Mouse (Mus musculus) MEL (cell line): ENCODE results near the gene Tmem269. TPM values are rescaled to one million over a fixed set of nuclear protein-coding genes. Genes with fewer than 3 reads are reported as not detected.

Source experiments
- DNase-seq: peaks from one replicate; pipeline ENCODE4 v3.0.0; 2011; ENCODE audit warnings: low read depth, low spot score
- H3K27ac ChIP-seq: 2 replicates; pipeline ENCODE4 v1.5.1; 2012; ENCODE audit warnings: low read depth, mild to moderate bottlenecking, control low read depth, low read length, moderate library complexity; ENCODE audit not compliant: control insufficient read depth
- H3K27me3 ChIP-seq, 2 experiments: fragments of 150-350 bp in 1 of 2; sonication (generic) in 1 of 2; 2 replicates each; pipeline ENCODE4 v1.6.1; 2012; ENCODE audit warnings: low read length in 2 of 2, mild to moderate bottlenecking in 2 of 2, improper control_type of control experiment in 1 of 2, moderate library complexity in 1 of 2; ENCODE audit not compliant: insufficient read depth in 2 of 2, control insufficient read depth in 1 of 2
- H3K36me3 ChIP-seq, 2 experiments: 2 replicates each; pipeline ENCODE4 v1.6.1; 2012 to 2014; ENCODE audit warnings: low read length in 2 of 2, improper control_type of control experiment in 1 of 2, inconsistent platforms in 1 of 2, mild to moderate bottlenecking in 1 of 2; ENCODE audit not compliant: insufficient read depth in 2 of 2, control insufficient read depth in 1 of 2
- H3K4me1 ChIP-seq, 2 experiments: fragments of 150-350 bp in 1 of 2; sonication (generic) in 1 of 2; 2 replicates each; pipeline ENCODE4 v1.6.1; 2012; ENCODE audit warnings: low read length in 2 of 2, improper control_type of control experiment in 1 of 2, mild to moderate bottlenecking in 1 of 2; ENCODE audit not compliant: insufficient read depth in 2 of 2, control insufficient read depth in 1 of 2
- H3K4me3 ChIP-seq, 2 experiments: fragments of 150-350 bp in 1 of 2; sonication (generic) in 1 of 2; 2 replicates each; pipeline ENCODE4 v1.5.1; 2012; ENCODE audit warnings: low read depth in 2 of 2, low read length in 2 of 2, mild to moderate bottlenecking in 2 of 2, moderate library complexity in 2 of 2, control low read depth in 1 of 2, improper control_type of control experiment in 1 of 2; ENCODE audit not compliant: control insufficient read depth in 1 of 2, insufficient read depth in 1 of 2
- H3K79me2 ChIP-seq: 2 replicates; pipeline ENCODE4 v1.6.1; 2012; ENCODE audit warnings: mild to moderate bottlenecking, low read length, moderate library complexity; ENCODE audit not compliant: control insufficient read depth, poor library complexity, insufficient read depth
- H3K9ac ChIP-seq: 2 replicates; pipeline ENCODE4 v1.6.1; 2012; ENCODE audit warnings: low read depth, mild to moderate bottlenecking, control low read depth, low read length, moderate library complexity; ENCODE audit not compliant: control insufficient read depth, poor library complexity, severe bottlenecking
- H3K9me3 ChIP-seq: fragments of 150-350 bp; sonication (generic); replicated peaks from 2 replicates; pipeline ENCODE4 v1.6.1; 2012; ENCODE audit warnings: mild to moderate bottlenecking, low read length, improper control_type of control experiment, moderate library complexity; ENCODE audit not compliant: insufficient read depth
- BHLHE40 ChIP-seq: IDR thresholded peaks from 2 replicates; pipeline ENCODE4 v1.6.1; 2012; ENCODE audit warnings: low read depth, mild to moderate bottlenecking, inconsistent platforms, low read length, improper control_type of control experiment, borderline replicate concordance
- CHD1 ChIP-seq: IDR thresholded peaks from 2 replicates; pipeline ENCODE4 v1.6.1; 2012; ENCODE audit warnings: low read depth, mild to moderate bottlenecking, inconsistent platforms, low read length, improper control_type of control experiment
- CTCF ChIP-seq, 3 experiments: IDR thresholded peaks in 2 of 3; conservative IDR thresholded peaks in 1 of 3; 2 replicates each; pipeline ENCODE4 v1.5.1; 2011 to 2012; ENCODE audit warnings: low read length in 3 of 3, low read depth in 2 of 3, mild to moderate bottlenecking in 2 of 3, improper control_type of control experiment in 1 of 3, inconsistent platforms in 1 of 3, mixed read lengths in 1 of 3, moderate library complexity in 1 of 3; ENCODE audit not compliant: control insufficient read depth in 1 of 3, insufficient read depth in 1 of 3, poor library complexity in 1 of 3, severe bottlenecking in 1 of 3
- ELF1 ChIP-seq: IDR thresholded peaks from 2 replicates; pipeline ENCODE4 v1.6.1; 2014; ENCODE audit warnings: low read depth, mild to moderate bottlenecking, inconsistent platforms, low read length, improper control_type of control experiment, moderate library complexity
- EP300 ChIP-seq, 2 experiments: IDR thresholded peaks; 2 replicates each; pipeline ENCODE4 v1.6.1; 2011; ENCODE audit warnings: improper control_type of control experiment in 2 of 2, low read length in 2 of 2, low read depth in 1 of 2, mild to moderate bottlenecking in 1 of 2
- MAFK ChIP-seq: IDR thresholded peaks from 2 replicates; pipeline ENCODE4 v1.6.1; 2011; ENCODE audit warnings: low read depth, mild to moderate bottlenecking, low read length, improper control_type of control experiment, borderline replicate concordance
- MAZ ChIP-seq: IDR thresholded peaks from 2 replicates; pipeline ENCODE4 v1.6.1; 2012; ENCODE audit warnings: low read depth, mild to moderate bottlenecking, inconsistent platforms, low read length, improper control_type of control experiment
- MXI1 ChIP-seq: IDR thresholded peaks from 2 replicates; pipeline ENCODE4 v1.6.1; 2011; ENCODE audit warnings: mild to moderate bottlenecking, low read depth, low read length, improper control_type of control experiment
- MYB ChIP-seq: IDR thresholded peaks from 2 replicates; pipeline ENCODE4 v1.6.1; 2011; ENCODE audit warnings: mild to moderate bottlenecking, low read depth, low read length, improper control_type of control experiment
- MYC ChIP-seq: IDR thresholded peaks from 2 replicates; pipeline ENCODE4 v1.6.1; 2011; ENCODE audit warnings: low read depth, mild to moderate bottlenecking, low read length, improper control_type of control experiment, moderate library complexity
- POLR2AphosphoS2 ChIP-seq: IDR thresholded peaks from 2 replicates; pipeline ENCODE4 v1.6.1; 2011; ENCODE audit warnings: low read length, improper control_type of control experiment
- POLR2AphosphoS5 ChIP-seq: IDR thresholded peaks from 2 replicates; pipeline ENCODE4 v1.6.1; 2012; ENCODE audit warnings: low read depth, borderline replicate concordance, mild to moderate bottlenecking, inconsistent platforms, low read length, moderate library complexity, mixed read lengths
- RAD21 ChIP-seq: IDR thresholded peaks from 2 replicates; pipeline ENCODE4 v1.6.1; 2011; ENCODE audit warnings: mild to moderate bottlenecking, low read depth, low read length, improper control_type of control experiment
- SIN3A ChIP-seq: IDR thresholded peaks from 2 replicates; pipeline ENCODE4 v1.6.1; 2012; ENCODE audit warnings: low read length, improper control_type of control experiment, inconsistent platforms
- SMC3 ChIP-seq: IDR thresholded peaks from 2 replicates; pipeline ENCODE4 v1.6.1; 2011; ENCODE audit warnings: low read depth, low read length, improper control_type of control experiment
- TAL1 ChIP-seq: IDR thresholded peaks from 2 replicates; pipeline ENCODE4 v1.6.1; 2012; ENCODE audit warnings: mild to moderate bottlenecking, inconsistent platforms, low read length, moderate library complexity, mixed read lengths
- UBTF ChIP-seq: IDR thresholded peaks from 2 replicates; pipeline ENCODE4 v1.6.1; 2012; ENCODE audit warnings: low read depth, mild to moderate bottlenecking, inconsistent platforms, low read length, improper control_type of control experiment, moderate library complexity, borderline replicate concordance; ENCODE audit not compliant: insufficient read depth
- ZC3H11A ChIP-seq: IDR thresholded peaks from 2 replicates; pipeline ENCODE4 v1.6.1; 2012; ENCODE audit warnings: low read depth, mild to moderate bottlenecking, inconsistent platforms, low read length, improper control_type of control experiment
- ZKSCAN1 ChIP-seq: IDR thresholded peaks from 2 replicates; pipeline ENCODE4 v1.6.1; 2012; ENCODE audit warnings: low read depth, mild to moderate bottlenecking, inconsistent platforms, low read length, improper control_type of control experiment, moderate library complexity
- ZMIZ1 ChIP-seq: IDR thresholded peaks from 2 replicates; pipeline ENCODE4 v1.6.1; 2012; ENCODE audit warnings: low read depth, mild to moderate bottlenecking, inconsistent platforms, low read length, improper control_type of control experiment, moderate library complexity
- ZNF384 ChIP-seq: IDR thresholded peaks from 2 replicates; pipeline ENCODE4 v1.6.1; 2012; ENCODE audit warnings: low read depth, mild to moderate bottlenecking, inconsistent platforms, low read length, improper control_type of control experiment
- polyA plus RNA-seq, 2 experiments: library from polyadenylated mRNA; stranded (reverse) in 1 of 2; unstranded in 1 of 2; fragments of >175 nt in 1 of 2; fragments of >200 nt in 1 of 2; gene quantifications; 2 replicates each; pipeline versions ENCODE4 v1.2.1 to v1.2.4; 2012; ENCODE audit warnings: low replicate concordance in 2 of 2, low read depth in 1 of 2; ENCODE audit not compliant: insufficient read length in 2 of 2, insufficient read depth in 1 of 2, missing spikeins in 1 of 2
- total RNA-seq: library from RNA; depleted of rRNA; stranded (reverse); fragments of 300-350 nt; gene quantifications from 2 replicates; pipeline ENCODE4 v1.2.3, GENCODE M21; 2012

Gene Tmem269
- total and polyA plus RNA-seq, 3 experiments: 0.07 TPM; not detected in 2

GRCm38 (mm10) chr4:119252025-119252808 lies 34.2 kb upstream of the Tmem269 start:
- Histone ChIP-seq H3K9me3 (no peaks in the 10 kb centered on the region), H3K79me2 (no peaks in the 10 kb centered on the region), H3K27ac (no peak overlapping the region), H3K4me1 (no peaks in the 10 kb centered on the region), H3K4me3 (no peak overlapping the region), H3K9ac (no peak overlapping the region), H3K36me3 (no peaks in the 10 kb centered on the region), H3K27me3 (no peaks in the 10 kb centered on the region)
- DNase-seq: no peak
- TF ChIP-seq SMC3 (no peak), SIN3A (no peak), BHLHE40 (no peak), ZNF384 (no peak), MAZ (no peak), ZKSCAN1 (no peak)

- Histone ChIP-seq H3K4me1 (no peaks in the 10 kb centered on the region), H3K9me3 (no peaks in the 10 kb centered on the region), H3K9ac (no peak overlapping the region), H3K79me2 (no peaks in the 10 kb centered on the region)
- TF ChIP-seq MXI1: no peak
- no peak for TF ChIP-seq MYC
- TF ChIP-seq POLR2AphosphoS2: no peak
- no peak for TF ChIP-seq MAZ
- no peak for TF ChIP-seq POLR2AphosphoS5
- TF ChIP-seq ELF1: no peak
- TF ChIP-seq, all 39 proteins: peak for 0
- no peaks in the 10 kb centered on the region for H3K27me3 ChIP-seq
- no peak for DNase-seq
- H3K36me3 ChIP-seq: no peaks in the 10 kb centered on the region
- H3K27ac ChIP-seq: no peak overlapping the region
- no peak overlapping the region for H3K4me3 ChIP-seq
Measured at GRCm38 (mm10) chr4:119248407-119248965, 30.5 kb upstream of the Tmem269 start.

- no peak overlapping the region for H3K9ac ChIP-seq
- H3K79me2 ChIP-seq: no peaks in the 10 kb centered on the region
- H3K4me3 ChIP-seq: no peak overlapping the region
- TF ChIP-seq MAZ: no peak
- TF ChIP-seq EP300 (IDR thresholded peaks at IDR 0.05; ENCODE audit: low read depth in 1 of 2, low read length in 2 of 2): no peak
- TF ChIP-seq UBTF: no peak
- peak; percentile 81 for TF ChIP-seq ZC3H11A
- peak; percentile 87 for TF ChIP-seq RAD21
- no peak for TF ChIP-seq BHLHE40
- TF ChIP-seq ZNF384: no peak
- 0 out of 2 replicates have a peak, but pooled peaks have one; percentile 20 for TF ChIP-seq MYC
- TF ChIP-seq CHD1: no peak
- TF ChIP-seq TAL1: no peak
- TF ChIP-seq MAFK: no peak
- no peak for TF ChIP-seq ZMIZ1
- peak; percentile 92 for TF ChIP-seq SMC3
- peak; percentile 85 to 96 (median 89) for TF ChIP-seq CTCF (IDR thresholded peaks at IDR 0.05 in 2 of 3, conservative IDR thresholded peaks at IDR 0.05 in 1 of 3; ENCODE audit: control insufficient read depth in 1 of 3, insufficient read depth in 1 of 3, low read depth in 2 of 3, low read length in 3 of 3, poor library complexity in 1 of 3, severe bottlenecking in 1 of 3)
- TF ChIP-seq MYB: no peak
- no peaks in the 10 kb centered on the region for H3K4me1 ChIP-seq
- no peaks in the 10 kb centered on the region for H3K9me3 ChIP-seq
- H3K27me3 ChIP-seq: no peaks in the 10 kb centered on the region
- no peak overlapping the region for H3K27ac ChIP-seq
- no peaks in the 10 kb centered on the region for H3K36me3 ChIP-seq
- peak; percentile 68 for DNase-seq
Measured at GRCm38 (mm10) chr4:119247462-119248235, 29.6 kb upstream of the Tmem269 start.
